Comparison of ENCODE assay signal across 29 mouse cellular contexts in genomic region chr17:43299515-43299914, GRCm38 (mm10). TPM values are rescaled to one million over a fixed set of nuclear protein-coding genes. Genes with fewer than 3 reads are reported as not detected.
"Had no signal": no experiment of that assay in that cellular context is flagged by ENCODE, and none has a peak within 500 bp of the region (broad histone marks: within the 10 kb centered on the region; RNA-seq: fewer than 3 reads in every experiment).

No protein-coding gene starts in this region.

- H3K9me3 ChIP-seq: heart, embryonic 13.5 days; heart, embryonic 15.5 days; hindbrain, embryonic 13.5 days; hindbrain, embryonic 15.5 days; limb, embryonic 12.5 days; limb, embryonic 15.5 days; liver, embryonic 13.5 days; liver, embryonic 15.5 days had no signal

- DNase-seq: gastrocnemius, adult 2 months; gastrocnemius, postnatal 10 days; gastrocnemius, postnatal 25 days; heart, adult 11 months; heart, adult 2 months; heart, postnatal 14 days; heart, postnatal 36 days; kidney, adult 18-20 months; kidney, adult 9 months; kidney, postnatal 10 days; kidney, postnatal 25 days; kidney, postnatal 4 days; left cerebral cortex, postnatal 4 days; liver, embryonic 13.5 days had no signal

- ATAC-seq: forebrain, embryonic 16.5 days; hindbrain, postnatal 0 days; intestine, embryonic 16.5 days had no signal

- H3K27me3 ChIP-seq: heart, embryonic 13.5 days; heart, embryonic 15.5 days; hindbrain, embryonic 13.5 days; hindbrain, embryonic 15.5 days; limb, embryonic 12.5 days; limb, embryonic 15.5 days; liver, embryonic 13.5 days; liver, embryonic 15.5 days had no signal

- H3K4me3 ChIP-seq: gastrocnemius, adult 2 months; heart, adult 2 months; heart, embryonic 13.5 days; heart, embryonic 15.5 days; hindbrain, embryonic 13.5 days; hindbrain, embryonic 15.5 days; layer of hippocampus, adult 2 months; left cerebral cortex, adult 2 months; limb, embryonic 12.5 days; limb, embryonic 15.5 days; liver, embryonic 13.5 days; liver, embryonic 15.5 days had no signal

- H3K4me2 ChIP-seq: heart, embryonic 11.5 days; heart, embryonic 13.5 days; heart, embryonic 15.5 days; hindbrain, embryonic 13.5 days; hindbrain, embryonic 15.5 days; limb, embryonic 12.5 days; limb, embryonic 15.5 days; liver, embryonic 13.5 days; liver, embryonic 15.5 days had no signal

- H3K4me1 ChIP-seq: heart, embryonic 13.5 days; heart, embryonic 15.5 days; hindbrain, embryonic 13.5 days; hindbrain, embryonic 15.5 days; limb, embryonic 12.5 days; limb, embryonic 15.5 days; liver, embryonic 13.5 days; liver, embryonic 15.5 days had no signal

- H3K36me3 ChIP-seq: heart, embryonic 13.5 days; heart, embryonic 15.5 days; hindbrain, embryonic 13.5 days; hindbrain, embryonic 15.5 days; limb, embryonic 12.5 days; limb, embryonic 15.5 days; liver, embryonic 13.5 days; liver, embryonic 15.5 days had no signal

- H3K27ac ChIP-seq: gastrocnemius, adult 2 months; heart, adult 2 months; heart, embryonic 13.5 days; heart, embryonic 15.5 days; hindbrain, embryonic 13.5 days; hindbrain, embryonic 15.5 days; hindbrain, postnatal 0 days; layer of hippocampus, adult 2 months; left cerebral cortex, adult 2 months; limb, embryonic 12.5 days; limb, embryonic 15.5 days; liver, embryonic 13.5 days; liver, embryonic 15.5 days had no signal

- H3K9ac ChIP-seq: heart, embryonic 13.5 days; heart, embryonic 15.5 days; hindbrain, embryonic 13.5 days; hindbrain, embryonic 15.5 days; limb, embryonic 12.5 days; limb, embryonic 15.5 days; liver, embryonic 13.5 days; liver, embryonic 15.5 days had no signal

RNA-seq across cellular contexts. Expression of gene Adgrf1, which starts 29.4 kb away (rescaled TPM):
- polyA plus RNA-seq: forebrain, embryonic 16.5 days; heart, embryonic 11.5 days; heart, embryonic 15.5 days; heart, postnatal 0 days; hindbrain, embryonic 11.5 days; hindbrain, embryonic 13.5 days; hindbrain, embryonic 15.5 days; hindbrain, postnatal 0 days; limb, embryonic 12.5 days; limb, embryonic 15.5 days had no signal
